Mouse (Mus musculus) frontal cortex, postnatal 36 days (tissue): ENCODE results near the gene Zfp26.
A peak's percentile ranks its signal among the peaks of the same experiment; 100 is the strongest.

ENCODE experiments used
- DNase-seq, 2 experiments: peaks; one replicate each; pipeline ENCODE4 v3.0.0; 2022; ENCODE audit warnings: low spot score in 2 of 2

The Zfp26 gene

DNA sequence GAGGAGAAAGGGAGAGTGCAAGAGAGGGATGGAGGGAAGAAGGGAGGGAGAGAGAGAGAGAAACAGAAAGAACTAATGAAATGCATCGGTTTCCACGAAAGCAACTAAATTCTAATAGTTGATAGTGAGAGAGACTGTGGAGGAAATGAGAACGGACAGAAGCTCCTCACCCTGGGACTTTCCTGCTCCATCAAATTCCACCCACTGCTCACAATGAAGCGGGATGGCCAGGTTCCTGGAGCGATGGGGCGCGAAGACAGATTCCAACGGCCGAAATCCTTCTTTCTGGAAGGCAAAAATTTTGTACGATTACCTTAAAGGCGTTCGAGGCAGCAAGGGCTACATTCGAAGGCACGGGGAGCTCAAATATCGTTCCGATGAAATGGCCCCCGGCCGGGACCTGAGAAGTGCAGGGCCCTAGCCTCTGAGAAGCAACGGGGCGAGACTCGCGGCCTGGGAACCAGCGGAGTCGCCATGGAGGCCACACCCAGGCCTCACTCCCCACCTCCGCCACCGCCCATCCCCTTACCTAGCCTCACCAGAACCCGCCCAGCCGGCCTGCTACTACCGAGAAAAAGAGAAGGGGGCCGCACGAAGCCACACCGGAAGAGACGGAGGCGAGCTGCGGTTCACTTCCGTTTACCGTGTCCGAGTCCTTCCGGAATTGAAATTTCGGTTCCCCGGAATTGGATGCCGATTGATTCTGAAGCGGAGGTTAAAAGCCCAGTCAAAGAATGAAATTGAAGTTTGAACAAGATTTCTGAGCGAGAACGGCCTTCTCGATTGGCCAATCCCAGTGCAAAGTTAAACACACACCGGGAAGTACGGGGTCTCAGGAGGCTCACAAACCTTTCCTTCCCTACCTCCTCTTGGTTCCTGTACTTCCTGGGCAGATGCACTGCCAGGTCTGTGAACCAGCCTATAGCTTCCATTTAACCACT lies at the start of gene Zfp26:
TSS of gene Zfp26 (minus strand) at position 786 of the 941 bp plus-strand sequence.
- peak; percentile 82 to 86 for DNase-seq

- DNase-seq, result no peak
Observed at GRCm38 (mm10) chr9:20509676-20510075, 49.7 kb upstream of the Zfp26 start.

- no peak for DNase-seq
Observed at GRCm38 (mm10) chr9:20504801-20505200, 44.8 kb upstream of the Zfp26 start.

GRCm38 (mm10) chr9:20493281-20493680 lies 33.3 kb upstream of the Zfp26 start:
- DNase-seq, result peak in 1 of 2 experiments; percentile 33

GRCm38 (mm10) chr9:20492527-20493233 lies 32.7 kb upstream of the Zfp26 start, which contains the start of gene Zfp426:
TSS of gene Zfp426 (minus strand) at chr9:20492746.
- peak; percentile 88 to 91 for DNase-seq

DNA sequence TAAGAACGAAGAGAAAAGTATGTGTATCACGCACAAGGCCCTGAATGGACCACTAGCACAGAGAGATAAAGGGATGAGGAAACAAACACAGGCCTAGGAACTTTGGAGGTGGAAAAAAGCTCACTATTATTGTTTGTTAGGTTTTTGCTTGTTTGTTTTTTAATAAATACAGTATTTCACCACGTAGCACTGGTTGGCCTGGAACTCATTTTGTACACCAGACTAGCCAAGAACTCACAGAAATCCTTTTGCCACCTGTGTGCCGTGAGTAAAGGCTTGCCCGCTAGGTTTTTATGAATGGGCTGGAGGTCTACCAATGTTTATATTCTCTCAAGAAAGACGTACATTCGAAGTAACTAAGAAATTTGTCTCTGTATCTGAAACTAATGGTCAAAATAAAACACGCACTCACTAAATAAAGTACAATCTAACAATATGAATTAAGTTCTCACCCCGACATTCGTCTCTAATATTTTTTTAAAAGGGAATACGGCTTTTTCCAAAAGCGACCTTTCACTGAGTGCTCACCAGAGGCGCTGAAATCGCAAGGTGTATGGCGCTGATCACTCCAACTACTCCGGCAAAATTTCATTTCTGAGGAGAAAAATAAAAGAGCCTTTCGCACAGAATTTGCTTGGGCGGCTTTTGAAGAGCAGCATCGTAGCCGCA lies 32.0 kb upstream of the Zfp26 start:
- no peak for DNase-seq

DNA sequence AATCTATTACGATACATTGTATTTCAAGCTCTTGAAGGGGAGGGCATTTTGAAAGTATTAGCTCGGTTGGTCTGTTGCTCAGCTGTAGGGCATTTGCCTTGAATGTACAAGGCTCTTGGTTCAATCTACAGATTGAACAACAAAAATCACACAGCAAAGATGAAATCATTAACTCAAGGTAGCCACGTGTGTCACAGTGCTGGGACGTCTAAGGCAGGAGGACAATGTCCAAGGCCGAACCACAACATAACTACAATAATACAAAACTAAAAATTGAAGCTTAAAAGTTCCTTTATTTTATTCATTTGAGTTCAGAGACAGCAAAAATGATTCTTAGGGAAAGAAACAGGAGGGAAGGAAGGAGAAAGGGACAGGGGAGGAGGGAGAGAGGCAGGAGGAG lies 29.6 kb upstream of the Zfp26 start:
- DNase-seq, result no peak

DNA sequence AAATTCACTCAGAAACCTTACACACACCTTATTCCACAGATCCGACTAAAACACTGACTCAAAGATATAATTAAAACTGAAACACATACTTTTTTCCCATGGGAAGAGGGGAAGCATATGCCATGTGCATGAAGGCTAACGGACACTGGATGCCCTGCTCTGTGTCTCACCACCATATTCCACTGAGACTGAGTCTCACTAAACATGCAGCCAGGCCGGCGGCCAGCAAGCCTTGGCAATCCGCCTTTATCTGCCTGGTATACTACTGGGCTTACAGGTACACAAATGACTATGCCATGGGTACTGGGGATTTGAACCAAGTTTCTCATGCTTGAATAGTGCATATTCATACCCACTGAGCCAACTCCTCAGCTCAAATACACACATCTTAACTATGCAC lies 19.4 kb upstream of the Zfp26 start:
- no peak for DNase-seq

GRCm38 (mm10) chr9:20476632-20477031 lies 16.7 kb upstream of the Zfp26 start:
- DNase-seq, result no peak

GRCm38 (mm10) chr9:20466761-20467442 lies 6.9 kb upstream of the Zfp26 start:
- peak; percentile 28 to 74 for DNase-seq

DNA sequence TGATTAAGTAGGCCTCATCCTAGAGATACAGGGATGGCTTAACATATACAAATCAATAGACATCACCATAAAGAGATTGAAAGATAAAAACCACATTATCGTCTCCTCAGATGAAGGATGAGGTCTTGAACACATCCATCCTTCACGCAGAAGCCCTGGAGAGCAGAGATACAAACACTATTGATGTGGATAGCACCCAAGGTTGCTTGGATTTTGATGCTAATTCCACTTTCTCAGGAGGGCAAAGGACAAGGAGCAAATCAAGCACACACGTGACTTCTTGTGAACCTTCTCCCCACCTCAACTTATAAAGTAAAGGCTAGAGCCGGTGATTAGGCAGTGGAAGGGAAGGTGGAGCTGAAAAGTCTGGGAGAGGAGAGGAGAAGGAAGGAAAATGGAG lies 6.3 kb downstream of the Zfp26 start:
- no peak for DNase-seq

DNA sequence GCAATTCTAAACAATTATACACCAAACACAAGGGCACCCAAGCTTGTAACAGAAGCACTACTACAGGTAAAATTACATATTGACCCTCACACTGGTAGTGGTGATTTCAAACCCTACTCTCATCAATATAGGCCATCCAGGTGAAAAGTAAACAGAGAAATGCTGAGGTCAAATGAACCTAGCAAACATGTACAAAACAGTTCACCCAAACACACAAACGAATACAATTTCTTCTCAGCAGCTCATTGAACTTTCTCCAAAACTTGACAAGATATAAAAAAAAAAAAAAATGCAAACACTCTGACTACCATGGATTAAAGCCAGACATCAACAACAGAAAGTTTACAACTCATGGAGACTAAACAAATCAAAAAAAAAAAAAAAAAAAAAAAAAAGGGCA lies 8.5 kb downstream of the Zfp26 start:
- no peak for DNase-seq

DNA sequence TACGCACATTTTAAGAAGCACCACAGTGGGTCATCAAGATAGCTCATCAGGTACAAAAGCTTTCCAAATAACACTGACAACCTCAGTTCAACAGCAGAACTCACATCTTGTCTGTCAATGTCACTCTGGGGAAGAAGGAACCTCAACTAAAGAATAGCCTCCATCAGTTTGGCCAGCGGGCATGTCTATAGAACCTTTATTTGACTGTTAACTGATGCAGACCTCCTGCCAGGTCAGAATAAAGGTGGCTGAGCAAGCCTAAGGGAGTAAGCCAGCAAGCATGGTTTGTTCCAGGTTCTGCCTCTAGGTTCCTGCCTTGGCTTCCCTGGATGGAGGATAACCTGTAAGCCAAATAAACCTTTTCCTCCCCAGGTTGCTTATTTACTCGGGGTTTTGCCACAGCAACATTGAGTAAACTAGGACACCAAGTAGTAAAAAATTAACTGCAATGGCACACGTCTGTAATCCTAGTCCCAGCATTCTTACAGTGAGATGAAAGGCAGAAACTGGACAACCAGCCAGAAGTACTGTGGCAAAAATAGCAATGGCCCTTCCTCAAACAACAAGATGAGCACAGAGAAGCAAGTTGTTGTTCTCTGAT lies 16.7 kb downstream of the Zfp26 start:
- no peak for DNase-seq

GRCm38 (mm10) chr9:20430004-20430403 lies 30.0 kb downstream of the Zfp26 start:
- no peak for DNase-seq

GRCm38 (mm10) chr9:20411460-20411859 lies 48.5 kb downstream of the Zfp26 start:
- no peak for DNase-seq

DNA sequence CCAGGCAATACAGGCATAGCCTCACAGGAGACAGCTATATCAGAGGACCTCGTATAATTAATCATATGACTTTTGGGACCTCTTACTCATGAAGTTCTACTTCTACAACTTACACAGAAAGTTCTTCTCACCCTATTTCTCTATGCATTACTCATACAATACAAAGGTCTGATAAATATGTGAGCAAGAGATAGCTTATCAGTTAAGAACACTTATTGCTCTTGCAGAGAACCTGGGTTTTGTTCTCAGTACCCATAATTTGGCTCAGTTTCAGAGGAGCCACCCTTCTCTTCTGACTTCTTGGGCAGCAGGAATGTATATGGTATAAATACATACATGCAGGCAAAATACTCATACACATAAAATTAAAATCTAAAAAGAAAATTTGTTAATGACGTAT lies 50.6 kb downstream of the Zfp26 start:
- no peak for DNase-seq

- no peak for DNase-seq
Observed at GRCm38 (mm10) chr9:20385343-20385703, 74.6 kb downstream of the Zfp26 start.

DNA sequence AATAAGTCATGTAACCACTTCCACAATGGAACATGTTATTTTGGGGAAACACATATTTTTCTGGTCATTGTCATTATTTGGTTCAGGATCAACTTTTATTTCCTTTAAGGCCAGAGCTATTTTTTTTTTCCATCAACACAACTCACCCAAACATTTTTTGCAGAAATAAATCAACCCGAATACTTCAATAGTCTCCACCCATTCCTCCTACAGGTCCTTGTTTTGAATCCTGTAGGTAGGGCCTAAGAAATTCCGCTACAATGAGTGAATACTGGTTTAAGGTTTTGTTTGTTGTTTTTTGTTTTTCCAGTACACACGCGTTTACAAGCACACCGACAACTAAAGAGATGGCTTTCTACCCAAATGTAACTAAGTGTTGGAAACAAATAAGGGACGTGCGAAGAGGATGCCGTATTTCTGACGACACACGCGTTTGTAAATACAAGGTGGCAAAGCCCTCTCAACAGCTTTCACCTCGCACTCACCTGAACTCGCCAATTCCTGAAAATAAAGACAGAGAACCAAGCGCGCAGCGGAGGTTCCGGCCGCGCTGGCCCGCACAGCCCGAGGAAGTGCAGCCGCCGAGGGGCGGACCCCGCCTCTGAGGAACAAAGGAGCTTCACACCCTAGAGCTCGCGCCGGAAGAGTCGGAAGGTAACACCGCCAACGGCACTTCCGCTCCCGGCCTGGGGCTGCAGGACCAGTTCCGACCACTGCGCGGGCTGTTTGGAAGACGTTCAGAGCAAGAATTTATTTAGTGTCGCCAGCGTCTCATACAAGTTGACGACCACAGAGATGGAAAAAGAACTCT lies 75.2 kb downstream of the Zfp26 start, which contains the start of gene Zfp560:
TSS of gene Zfp560 (minus strand) at position 646 of the 811 bp plus-strand sequence.
- peak; percentile 88 for DNase-seq

DNA sequence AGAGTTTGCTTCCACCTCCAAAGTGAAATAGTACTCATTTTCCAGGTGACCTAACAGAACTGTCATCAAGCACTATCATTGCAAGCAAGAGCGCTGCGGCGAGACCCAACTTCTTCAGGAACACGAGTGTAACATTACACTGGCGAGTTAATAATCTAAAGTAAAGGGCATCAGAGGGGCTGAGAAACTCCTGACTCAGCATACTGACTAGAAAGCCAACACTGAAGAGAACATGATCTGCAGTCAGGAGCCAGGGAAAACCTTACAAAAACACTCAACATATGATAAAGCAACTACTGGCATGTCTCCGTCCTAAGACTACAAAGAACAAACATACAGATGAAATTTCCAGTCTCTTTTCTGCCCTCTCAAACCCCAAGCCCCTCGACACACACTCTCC lies 76.3 kb downstream of the Zfp26 start:
- DNase-seq, result no peak
